In the genomic region with DNA sequence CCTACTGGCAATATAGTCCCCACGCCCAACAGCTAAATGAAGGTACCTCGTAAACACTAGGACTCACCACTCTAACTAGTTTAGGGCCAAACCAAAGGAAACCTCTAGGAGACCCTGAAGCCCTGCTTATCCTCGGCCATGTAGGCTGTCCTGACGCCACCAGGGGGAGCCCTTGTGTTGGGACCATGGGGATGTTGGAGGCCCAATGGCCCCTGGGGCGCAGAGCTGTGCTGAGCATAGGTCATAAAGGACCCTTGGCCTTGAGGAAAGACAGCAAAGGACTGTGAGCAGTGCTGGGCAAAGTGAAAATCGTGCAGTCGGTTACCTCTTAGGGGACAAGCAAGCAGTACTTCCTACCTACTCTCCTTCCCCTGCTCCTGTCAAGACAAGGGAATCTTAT, we compare ENCODE assay signal across 8 mouse cellular contexts. TPM values are rescaled to one million over a fixed set of nuclear protein-coding genes. Genes with fewer than 3 reads are reported as not detected.
DNase-seq lines count a peak whose midpoint lies in the region; TF ChIP-seq lines count a peak whose summit lies in the region.

No protein-coding gene starts in this region.

- H3K4me3 ChIP-seq in liver, adult 2 months (ENCODE audit: insufficient read depth, low read depth, low read length): no peak overlapping the region

- H3K27ac ChIP-seq in liver, adult 2 months (replicated peaks; ENCODE audit: insufficient read depth, low read depth, low read length): no peak overlapping the region

- peaks cover 6% of the 10 kb centered on the region for H3K4me1 ChIP-seq in liver, adult 2 months (ENCODE audit: control insufficient read depth, insufficient read depth, low read length)

- 0 out of 2 replicates have a peak, but pooled peaks cover 2% of the 10 kb centered on the region for H3K79me2 ChIP-seq in liver, adult 2 months (ENCODE audit: control insufficient read depth, insufficient read depth, low read length)

- no peaks in the 10 kb centered on the region for H3K27me3 ChIP-seq in liver, adult 2 months (ENCODE audit: control insufficient read depth, insufficient read depth, low read length)

- 23% methylated on average over 7 of the region's 7 CpGs for WGBS in liver, adult 2 months

- H3K36me3 ChIP-seq in liver, adult 2 months (ENCODE audit: control insufficient read depth, insufficient read depth, low read length): no peaks in the 10 kb centered on the region

- DNase-seq in spleen, adult 18-20 months: peak; percentile 19 to 58
- DNase-seq in spleen, adult 12 weeks (ENCODE audit: low spot score): no peak
- peak; percentile 34 for DNase-seq in cerebellum, adult 9-11 months
- DNase-seq in gastrocnemius, postnatal 10 days: peak; percentile 85
- DNase-seq in kidney, adult 9 months: peak; percentile 85
- DNase-seq in liver, adult 2 months (ENCODE audit: extremely low read depth, low read depth, low spot score): peak; percentile 56
- DNase-seq in ovary, postnatal 14 days (ENCODE audit: low spot score): peak; percentile 80
- DNase-seq in urinary bladder, adult 18-20 months (ENCODE audit: low spot score in 2 of 2): peak; percentile 51 to 76

- peak; percentile 96 for TF ChIP-seq CTCF in liver, adult 2 months (IDR thresholded peaks at IDR 0.05; ENCODE audit: low read depth, low read length)

- no peak overlapping the region for H3K9ac ChIP-seq in liver, adult 2 months (ENCODE audit: low read depth, low read length)

- no peak for TF ChIP-seq POLR2A in liver, adult 2 months (IDR thresholded peaks at IDR 0.05; ENCODE audit: extremely low read depth, insufficient read depth, low read length)

RNA-seq across cellular contexts. Expression of gene Fyb2, which starts 1.6 kb away (rescaled TPM):
- total RNA-seq in gastrocnemius, postnatal 10 days (2021): under 1 TPM in 1 of 2 experiments, not detected in 1; 0.12 TPM
- 2.9 and 3.8 TPM in 2 replicates for total RNA-seq in liver, adult 2 months (2014; rRNA removed)
- polyA plus RNA-seq in liver, adult 2 months (2012; rRNA removed): 0.87 and 0.93 TPM in 2 replicates

RNA-seq across cellular contexts. Expression of gene C8a, which starts 35.5 kb away (rescaled TPM):
- total RNA-seq in gastrocnemius, postnatal 10 days (2021): not detected
- total RNA-seq in liver, adult 2 months (2014; rRNA removed): 231 and 250 TPM in 2 replicates
- polyA plus RNA-seq in liver, adult 2 months (2012; rRNA removed): 56.6 and 71.3 TPM in 2 replicates

RNA-seq across cellular contexts. Expression of gene Gm17662, which starts 54.6 kb away (rescaled TPM):
- total RNA-seq in gastrocnemius, postnatal 10 days (2021): not detected
- total RNA-seq in liver, adult 2 months (2014; rRNA removed): not detected in 2 replicates
- not detected in 2 replicates for polyA plus RNA-seq in liver, adult 2 months (2012; rRNA removed)

Comparison
In these comparisons a context has a peak if more than half of its experiments do, and no peak if none do; other contexts are left out.
1. RNA of gene C8a, which starts 35.5 kb away (total RNA-seq): 231 to 250 TPM in liver, adult 2 months; not detected in gastrocnemius, postnatal 10 days; every median in the first group is over 100 times any median in the second.